Mouse (Mus musculus): ENCODE measurements around the gene Col1a2.

The Col1a2 gene

DNA sequence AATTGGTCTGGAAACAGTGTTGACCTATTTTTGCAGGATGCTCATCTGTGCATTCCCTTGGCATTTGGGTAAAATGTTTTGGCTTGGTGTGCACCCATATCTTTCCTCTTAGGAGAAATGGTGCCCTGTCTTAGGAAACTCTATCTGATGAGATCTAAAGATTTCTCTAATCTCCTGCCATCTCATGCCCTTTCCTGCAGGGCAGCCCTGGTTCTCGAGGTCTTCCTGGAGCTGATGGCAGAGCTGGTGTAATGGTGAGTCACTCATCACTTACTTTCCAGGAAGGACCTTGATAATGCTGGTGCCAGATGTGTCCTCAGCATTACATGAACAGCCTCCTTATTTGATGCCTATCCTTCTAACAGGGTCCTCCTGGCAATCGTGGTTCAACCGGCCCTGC, 16.4 kb downstream of the Col1a2 start:
- no peak for DNase-seq (ENCODE audit: low spot score)

DNA sequence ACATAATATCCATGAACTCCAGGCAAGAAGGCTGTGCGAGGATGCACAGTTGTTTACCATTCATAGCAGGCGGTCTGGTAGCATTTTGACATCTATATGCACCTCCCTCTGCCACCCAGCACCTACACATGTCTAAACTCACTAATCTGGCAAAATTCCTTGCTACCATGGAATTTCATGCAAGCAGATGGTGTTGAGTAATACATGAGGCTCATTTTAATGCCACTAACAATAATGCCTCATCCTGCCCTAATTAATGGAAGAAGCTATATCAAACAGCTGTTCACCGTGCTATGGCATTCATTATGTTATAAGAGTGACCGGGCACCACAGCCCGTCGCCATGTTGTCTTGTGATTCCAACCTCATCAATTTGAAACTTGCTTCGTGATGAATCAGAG, 23.8 kb downstream of the Col1a2 start:
- DNase-seq (ENCODE audit: low spot score), result no peak

DNA sequence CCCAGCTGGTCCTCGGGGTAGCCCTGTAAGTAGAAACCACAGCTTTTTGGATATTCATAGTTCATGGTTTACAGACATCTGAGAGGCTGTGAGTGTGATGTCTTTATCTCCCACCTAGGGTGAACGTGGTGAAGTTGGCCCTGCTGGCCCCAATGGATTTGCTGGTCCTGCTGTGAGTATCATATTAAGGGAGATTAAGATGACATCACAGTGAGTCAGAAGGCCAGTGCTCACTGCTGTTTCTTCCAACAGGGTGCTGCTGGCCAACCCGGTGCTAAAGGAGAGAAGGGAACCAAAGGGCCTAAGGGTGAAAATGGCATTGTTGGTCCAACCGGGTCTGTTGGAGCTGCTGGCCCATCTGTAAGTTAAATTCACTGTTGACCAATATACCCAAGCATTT, 26.4 kb downstream of the Col1a2 start:
- DNase-seq (ENCODE audit: low spot score), result no peak

DNA sequence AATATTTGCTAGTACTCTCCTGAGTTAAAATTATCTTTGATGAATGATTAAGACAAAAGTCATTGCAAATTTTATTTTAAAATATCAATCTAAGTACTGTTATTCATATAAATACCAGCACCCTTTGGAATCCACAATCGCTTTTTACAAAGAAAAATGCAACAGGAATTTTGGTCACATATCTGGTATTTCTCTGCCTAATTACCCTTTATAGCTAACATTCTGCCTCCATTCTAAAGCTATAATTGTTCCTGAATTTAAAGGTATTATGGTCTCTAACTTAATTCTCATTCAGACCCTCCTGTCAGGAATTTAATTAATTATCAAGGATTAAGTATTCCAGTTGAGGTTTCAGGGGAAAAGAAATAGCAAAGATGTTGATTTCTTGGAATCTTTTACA, 28.3 kb downstream of the Col1a2 start:
- no peak for DNase-seq (ENCODE audit: low spot score)

DNA sequence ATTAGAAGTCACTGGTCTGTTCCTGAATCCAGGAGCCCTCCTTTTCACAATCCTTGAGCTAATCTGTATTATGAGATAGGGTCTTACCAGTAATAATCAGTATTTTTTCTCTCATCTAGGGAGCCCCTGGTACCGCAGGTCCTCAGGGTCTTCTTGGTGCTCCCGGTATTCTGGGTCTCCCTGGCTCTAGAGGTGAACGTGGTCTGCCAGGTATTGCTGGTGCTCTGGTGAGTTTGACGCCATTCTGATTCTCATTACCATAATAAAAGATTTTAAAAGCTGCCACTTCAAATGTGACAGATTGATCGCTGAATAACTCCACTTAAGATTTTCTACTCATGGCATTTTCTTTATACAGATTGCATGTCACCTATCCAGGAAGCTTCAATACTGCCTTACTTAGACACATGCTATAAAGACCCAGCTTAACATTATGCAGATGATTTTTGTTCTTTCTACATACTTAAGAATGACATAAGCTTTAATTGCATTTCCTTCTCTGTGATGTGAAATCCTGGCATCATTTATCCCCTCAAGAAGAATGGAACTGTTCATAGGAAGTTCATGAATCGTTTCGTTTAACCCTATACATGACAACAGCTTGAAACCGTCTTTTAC, 30.0 kb downstream of the Col1a2 start:
- DNase-seq (ENCODE audit: low spot score), result no peak

DNA sequence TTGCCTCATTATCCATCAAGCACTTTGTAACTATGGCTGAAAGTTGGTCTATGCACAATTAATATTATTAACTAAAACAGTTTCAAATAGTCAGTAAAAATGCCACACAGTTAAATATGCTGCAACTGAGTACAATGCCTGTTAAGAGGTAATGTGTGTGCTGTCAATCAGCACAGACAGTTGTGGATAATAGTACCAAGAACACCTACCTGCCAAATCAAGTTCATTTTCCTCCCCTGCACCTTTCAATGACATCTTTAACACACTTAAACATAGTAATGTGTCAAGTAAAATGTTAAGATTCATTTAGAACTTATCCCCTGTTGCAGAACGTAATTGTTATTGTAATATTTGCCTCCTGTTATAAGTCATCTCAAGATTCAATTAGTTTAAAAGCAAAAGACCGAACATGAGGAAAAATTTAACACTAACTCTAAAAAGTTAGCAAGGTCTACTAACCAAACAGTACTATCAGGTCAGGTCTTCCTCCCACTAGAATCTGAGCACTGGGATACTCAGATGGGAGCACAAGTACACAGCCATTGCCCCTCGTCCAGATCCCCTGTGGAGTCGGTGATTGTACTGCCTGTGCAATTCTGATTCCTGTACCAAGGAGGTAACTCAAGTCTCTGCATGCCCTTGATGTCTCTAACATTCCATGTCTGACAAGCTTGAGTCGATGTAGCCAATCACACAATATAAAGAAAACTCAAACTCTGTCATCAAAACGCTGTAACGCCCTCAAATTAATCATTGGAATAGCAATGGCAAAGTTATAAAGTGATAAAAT, 37.5 kb downstream of the Col1a2 start:
- DNase-seq (ENCODE audit: low spot score), result no peak

DNA sequence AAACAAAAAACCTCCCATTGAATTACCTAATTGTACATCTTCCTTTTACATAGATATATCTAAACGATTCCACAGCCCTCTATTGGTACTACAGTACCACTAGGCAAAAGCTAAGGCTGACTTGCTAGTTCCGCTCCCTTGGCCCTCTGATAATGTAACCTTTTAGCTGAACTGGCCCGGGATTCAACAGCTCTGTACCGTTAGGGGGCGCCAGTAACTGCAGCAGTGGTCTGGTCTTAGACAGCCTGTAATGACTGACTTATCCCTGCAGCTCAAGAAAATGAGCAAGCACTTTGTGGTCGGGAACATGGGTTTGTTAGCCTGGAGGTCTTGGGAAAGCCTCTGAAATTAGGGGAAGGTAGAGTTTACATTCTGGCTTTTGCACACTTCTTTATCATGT, 39.9 kb downstream of the Col1a2 start:
- peak; percentile 60 for DNase-seq (ENCODE audit: low spot score)

DNA sequence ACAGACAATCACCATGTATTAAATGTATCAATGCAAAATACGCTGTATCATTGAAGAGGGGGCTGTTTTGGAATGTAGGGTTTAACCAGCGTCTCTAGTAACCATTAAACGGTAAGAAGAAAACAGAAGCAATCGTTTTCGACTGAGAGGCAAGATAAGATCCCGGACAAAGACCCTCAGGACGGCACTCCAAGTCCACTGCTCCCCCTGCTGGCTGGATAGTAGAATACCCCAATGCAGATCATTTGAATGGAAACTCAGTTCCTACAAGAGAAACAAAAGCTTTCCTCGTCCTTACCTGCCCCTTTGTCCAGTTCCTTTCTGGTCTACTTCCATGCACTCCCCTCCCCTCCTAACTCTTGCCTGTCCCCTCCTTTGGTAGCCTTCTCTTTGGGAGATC, 41.1 kb downstream of the Col1a2 start:
- DNase-seq (ENCODE audit: low spot score), result peak; percentile 85

DNA sequence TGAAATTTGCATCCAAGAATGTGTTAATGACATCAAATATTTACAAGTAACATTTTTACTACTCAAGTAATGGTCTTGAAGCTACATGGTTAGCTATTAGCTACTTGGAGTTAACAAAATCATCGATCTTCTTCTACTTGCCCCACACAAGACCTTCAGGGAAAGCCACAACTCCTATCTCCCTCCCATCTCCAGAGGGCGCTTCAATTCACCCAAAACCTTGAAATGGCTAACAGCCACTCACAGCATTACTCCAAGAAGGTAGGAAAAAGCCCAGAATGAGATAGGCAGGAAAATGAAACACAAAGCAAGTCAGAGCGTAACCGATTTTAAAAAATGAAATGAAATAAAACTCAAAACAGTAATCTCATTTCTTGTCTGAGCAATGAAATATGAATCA, 44.3 kb downstream of the Col1a2 start:
- DNase-seq (ENCODE audit: low spot score), result peak; percentile 32

DNA sequence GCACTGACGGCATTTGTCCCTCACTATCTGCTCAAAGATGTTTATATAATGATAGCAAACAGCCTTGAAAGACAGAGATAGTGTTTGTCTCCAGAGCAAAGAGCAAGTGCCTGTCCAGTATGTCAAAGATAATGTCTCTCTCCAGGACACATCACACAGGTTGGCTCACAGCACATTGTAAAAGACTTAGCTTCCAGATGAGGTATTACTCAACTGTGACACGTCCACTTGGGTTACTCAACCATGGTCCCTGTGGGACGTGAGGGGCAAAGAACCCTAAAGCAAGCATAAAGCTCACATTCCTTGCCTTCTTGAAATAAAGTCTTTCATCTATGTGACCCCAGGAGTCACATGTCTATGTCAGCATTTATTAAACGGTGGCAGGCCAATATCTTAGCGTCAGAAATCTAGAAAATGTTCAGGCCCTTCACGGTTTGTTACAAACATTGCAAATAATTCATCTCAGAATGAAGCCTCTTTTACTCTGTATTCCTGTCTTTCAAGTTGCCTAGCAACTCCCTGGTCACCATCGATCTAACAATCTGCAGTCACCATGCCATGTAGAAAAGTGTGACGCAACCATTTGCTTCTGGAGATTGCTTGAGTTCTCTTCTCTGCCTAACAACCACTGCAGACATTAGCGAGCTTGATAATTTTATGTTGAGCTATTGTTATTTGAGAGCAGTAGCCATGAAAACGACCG, 45.4 kb downstream of the Col1a2 start:
- DNase-seq (ENCODE audit: low spot score), result no peak

DNA sequence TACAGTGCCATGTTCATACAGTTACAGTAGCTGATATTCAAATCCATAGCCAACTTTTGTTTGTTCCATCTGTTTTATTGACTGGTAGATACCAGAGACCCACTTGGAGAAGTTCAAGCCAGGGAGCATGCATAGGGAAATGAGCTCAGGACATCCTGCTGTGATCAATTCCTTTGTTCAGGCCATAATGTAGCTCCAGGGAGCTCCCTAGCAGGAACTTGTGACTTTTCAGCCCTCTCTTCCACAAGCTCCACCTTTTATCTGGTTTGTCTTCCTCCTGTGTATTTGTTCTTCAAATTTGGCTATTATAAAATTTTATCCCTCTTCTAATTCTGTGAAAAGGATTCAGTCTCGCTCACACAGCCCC, 45.9 kb downstream of the Col1a2 start:
- no peak for DNase-seq (ENCODE audit: low spot score)

DNA sequence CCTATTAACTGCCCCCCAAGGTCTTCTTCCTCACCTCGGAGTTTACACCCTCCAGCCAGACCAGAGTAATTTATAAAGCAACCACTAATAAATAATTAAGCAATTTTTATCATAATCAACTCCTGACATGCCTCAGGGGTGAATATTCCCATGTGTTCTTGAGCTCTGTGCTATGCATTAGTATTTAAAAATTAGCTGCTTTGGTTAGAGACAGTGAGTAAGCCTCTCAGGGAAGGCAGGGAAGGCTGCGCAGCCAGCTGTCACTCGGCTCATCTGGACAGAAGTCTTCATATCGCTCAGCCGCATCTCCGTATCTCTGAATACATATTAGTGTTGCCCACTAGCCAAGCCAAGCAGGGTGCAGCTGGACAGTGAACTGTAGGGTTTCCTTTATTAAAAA, 50.8 kb downstream of the Col1a2 start:
- no peak for DNase-seq (ENCODE audit: low spot score)

DNA sequence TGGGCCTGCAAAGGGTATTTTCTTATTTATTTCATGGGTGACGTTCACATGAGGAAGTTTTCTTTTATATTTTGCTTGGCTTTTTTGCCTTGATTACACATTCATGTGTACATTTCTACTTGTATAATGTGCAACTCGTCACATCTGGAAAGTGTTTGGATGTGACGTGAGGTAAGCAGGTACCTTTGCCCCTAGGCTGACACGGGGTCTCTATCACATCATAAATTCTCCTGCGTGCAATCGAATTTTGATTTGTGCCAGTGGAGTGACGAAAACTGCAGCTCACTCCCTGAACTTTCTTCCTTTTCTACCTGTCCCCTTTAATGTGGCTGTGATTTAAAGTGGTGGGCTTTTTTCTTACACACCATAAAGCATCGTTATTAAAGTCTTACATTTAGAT, 52.5 kb downstream of the Col1a2 start:
- DNase-seq (ENCODE audit: low spot score), result no peak

DNA sequence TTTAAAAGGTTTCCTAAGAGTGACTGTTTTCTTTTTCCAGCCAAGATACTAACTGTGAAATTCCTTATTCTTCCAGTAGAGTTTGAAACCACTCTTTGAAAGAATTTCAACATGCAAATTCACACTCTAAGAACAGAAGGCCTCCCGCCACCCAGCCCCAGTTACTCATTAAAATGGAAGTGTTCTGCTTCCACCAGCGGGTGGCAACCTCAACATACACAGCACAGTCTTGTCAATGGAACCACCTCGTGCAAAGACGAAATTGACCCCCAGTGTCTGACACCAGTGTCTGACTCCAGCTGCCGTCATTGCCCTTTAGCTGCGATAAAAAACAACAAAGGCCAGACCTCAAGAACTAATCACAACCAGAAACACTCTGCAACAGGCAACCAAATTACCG, 53.1 kb downstream of the Col1a2 start:
- peak; percentile 34 for DNase-seq (ENCODE audit: low spot score)

DNA sequence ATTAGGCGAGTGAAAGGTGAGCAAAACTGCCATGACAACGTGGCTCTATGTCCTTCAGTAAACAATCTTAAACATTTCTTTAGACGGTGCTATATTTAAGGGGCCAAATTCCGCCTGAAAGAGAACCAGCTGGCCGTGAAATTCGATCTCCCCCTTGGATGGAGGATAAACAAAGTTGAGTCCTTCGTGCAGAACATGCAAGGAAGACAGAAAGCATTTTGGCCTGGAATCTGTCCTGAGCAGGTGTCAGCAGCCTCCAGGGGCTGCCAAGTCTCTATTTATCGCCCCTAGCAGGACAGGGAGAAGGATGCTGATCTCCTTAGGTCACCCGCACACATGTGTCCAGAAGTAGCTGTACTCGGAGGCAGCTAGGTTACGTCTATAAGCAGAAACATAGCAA, 56.5 kb downstream of the Col1a2 start:
- no peak for DNase-seq (ENCODE audit: low spot score)

DNA sequence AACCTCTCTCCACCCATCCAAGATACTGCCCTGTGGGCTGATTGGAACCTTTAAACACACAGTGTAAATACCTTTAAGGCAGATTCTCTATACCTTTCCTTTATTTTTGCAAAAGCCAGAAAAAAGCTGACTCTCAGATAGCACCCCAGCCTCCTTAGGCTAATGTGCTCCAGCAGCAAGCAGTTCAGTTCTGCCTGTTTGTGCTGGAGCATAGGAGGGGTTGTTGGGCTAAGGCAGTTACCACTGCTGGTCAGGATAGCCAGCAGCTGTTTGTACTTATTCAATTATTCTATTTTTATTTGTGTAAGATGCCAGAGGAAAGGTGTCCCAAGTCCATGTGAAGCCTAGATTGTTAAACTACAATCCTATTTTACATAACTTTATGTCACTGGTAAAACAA, 57.0 kb downstream of the Col1a2 start:
- no peak for DNase-seq (ENCODE audit: low spot score)

DNA sequence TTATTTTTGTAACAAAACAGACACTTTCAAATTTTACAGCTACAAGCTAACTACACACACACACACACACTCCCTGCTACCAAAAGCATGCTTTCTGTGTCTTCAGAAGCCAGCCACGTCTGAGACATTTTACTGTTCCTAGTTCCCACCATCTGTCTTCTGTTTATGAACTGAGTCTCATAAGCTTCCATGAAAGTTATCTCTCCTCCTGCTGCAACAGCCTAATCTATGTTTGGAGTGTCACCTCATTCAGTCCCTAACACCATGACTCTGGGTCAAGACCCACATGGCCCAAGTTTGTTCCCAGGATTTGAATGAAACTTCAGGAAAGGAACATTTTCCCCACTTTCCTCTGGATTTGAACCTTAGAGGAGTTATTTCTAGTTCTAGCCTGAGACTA, 57.8 kb downstream of the Col1a2 start:
- no peak for DNase-seq (ENCODE audit: low spot score)

DNA sequence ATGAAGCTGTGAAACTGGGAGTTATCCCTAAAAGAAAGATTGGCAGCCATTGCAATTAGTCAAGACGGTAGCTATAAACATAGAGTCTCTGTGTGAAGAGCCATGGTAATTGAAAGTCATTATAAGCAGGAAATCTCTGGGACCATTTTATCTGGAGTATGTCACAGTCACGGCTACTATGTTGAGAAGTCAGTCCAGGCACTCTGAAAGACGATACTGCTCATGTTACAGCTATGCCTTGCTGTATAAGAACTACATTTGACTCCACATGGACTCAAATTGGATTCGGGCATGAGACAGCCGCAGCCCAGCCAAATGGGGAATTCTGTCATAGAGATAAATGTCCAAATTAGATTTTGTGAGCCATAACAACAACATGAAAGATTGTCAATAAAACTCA, 58.9 kb downstream of the Col1a2 start:
- DNase-seq (ENCODE audit: low spot score), result no peak

DNA sequence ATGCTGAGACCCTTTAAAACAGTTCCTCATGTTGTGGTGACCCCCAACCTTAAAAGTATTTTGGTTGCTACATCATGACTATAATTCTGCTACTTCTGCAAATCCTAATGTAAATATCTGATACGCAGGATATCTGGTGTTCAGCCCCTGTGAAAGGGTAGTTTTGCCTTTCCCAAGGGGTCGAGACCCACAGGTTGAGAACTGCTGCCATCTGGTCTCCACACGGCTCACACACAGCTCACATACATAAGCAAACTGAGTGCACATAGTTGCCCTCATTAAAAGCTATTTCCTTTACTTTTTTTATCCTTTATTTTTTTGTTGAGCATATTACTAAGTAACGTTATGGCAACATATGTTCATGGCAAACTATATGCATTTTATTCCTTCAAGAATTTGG, 65.8 kb downstream of the Col1a2 start:
- no peak for DNase-seq (ENCODE audit: low spot score)

DNA sequence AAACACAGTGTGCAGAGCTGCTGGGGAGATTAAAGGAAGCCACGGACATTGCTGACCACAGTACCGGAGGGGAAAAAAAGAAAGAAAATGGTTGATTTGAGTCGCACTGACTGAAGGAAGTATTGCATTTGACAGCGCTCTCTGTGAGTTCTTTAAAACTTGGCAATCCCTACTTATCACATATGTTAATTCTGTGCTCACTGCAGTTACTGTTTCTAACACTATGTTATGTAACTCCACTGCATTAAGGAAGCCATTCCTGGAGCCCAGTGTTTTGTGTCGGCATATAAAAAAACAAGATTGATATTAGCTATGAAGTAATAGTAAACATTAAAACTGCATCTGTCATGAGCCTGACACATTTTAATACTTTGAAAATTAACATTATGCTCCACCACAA, 73.1 kb downstream of the Col1a2 start:
- DNase-seq (ENCODE audit: low spot score), result no peak

DNA sequence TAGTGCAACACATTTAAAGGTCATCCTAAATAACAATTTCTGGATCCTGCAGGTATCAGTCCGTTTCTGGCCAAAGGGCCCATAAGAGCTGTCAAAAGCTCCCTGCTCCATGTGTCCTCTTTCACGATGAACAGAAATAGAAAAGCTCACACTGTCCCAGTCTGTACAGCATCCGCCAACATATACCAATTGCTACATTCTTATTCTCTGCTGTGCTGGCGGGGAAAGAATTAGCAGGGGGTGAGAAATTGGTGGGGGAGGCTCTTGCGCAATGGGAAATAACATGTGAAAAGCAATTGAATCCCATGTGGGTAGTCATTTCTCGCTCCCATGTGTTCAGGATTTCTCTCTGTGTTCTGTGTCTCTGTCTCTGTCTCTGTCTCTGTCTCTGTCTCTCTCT, 73.7 kb downstream of the Col1a2 start:
- no peak for DNase-seq (ENCODE audit: low spot score)

DNA sequence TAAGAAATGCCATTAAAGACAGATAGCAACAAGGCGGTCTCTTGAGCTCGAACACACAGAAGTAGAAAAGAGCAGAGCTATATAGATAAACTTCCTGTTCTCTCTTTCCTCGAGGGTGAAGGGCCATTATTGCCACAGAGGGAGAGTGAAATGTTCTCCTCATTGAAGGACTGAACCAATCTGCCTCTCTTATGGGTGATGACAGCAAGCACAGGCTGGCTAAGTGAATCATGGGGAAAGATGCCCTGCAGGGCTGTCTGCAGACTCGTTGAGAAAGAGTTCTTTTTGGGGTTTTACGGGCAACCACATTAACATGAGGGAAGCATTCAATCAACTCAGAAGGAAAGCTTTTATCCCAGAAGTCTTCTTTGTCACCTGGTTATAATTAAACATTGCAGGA, 75.0 kb downstream of the Col1a2 start:
- no peak for DNase-seq (ENCODE audit: low spot score)

DNA sequence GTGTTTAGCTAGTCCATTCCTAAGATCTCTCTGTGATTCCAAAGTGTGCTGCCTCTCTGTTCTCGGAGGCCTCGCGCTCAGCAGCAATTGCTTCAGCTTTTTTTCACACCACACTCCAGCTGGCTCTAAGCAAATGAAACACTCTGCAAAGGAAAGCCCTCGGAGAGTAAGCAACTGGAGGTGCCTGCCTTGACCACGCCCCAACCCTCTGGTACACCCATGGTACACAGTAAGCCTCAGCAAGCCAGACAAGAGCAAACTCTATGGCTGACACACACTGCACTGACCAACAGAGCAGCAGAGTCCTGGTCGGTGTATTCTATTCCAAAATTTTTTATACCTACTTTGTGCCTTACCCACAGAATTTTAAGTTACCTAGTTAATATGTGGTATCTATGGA, 78.9 kb downstream of the Col1a2 start:
- DNase-seq (ENCODE audit: low spot score), result no peak

DNA sequence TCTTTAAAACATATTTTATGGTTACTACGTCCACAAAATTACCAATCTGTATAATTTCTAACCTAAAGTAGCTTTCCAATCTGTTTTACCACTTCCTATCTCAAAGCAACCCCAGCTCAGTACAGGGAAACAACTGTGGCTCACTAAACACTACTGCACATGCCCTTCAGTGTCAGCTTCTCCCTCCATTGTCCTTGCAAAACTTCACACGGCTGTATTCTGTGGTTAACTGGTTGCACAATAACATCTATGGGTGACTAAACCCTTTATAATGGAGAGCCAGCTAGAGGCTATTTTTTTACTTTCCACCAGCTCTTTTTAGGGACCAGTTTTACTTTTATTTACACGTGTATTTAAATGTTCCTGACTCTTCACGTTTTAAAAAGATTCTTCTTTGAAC, 83.3 kb downstream of the Col1a2 start:
- DNase-seq (ENCODE audit: low spot score), result no peak

Measured in retina, embryonic 14.5 days (tissue).